In genomic region chr17:30609305-30609979, GRCm38 (mm10) we compare ENCODE assay signal across 9 mouse cellular contexts. TPM values are rescaled to one million over a fixed set of nuclear protein-coding genes. Genes with fewer than 3 reads are reported as not detected.
A peak's percentile ranks its signal among the peaks of the same experiment; 100 is the strongest.
DNase-seq lines count a peak whose midpoint lies in the region; ATAC-seq lines count a peak whose summit lies in the region.
"Had no signal": no experiment of that assay in that cellular context is flagged by ENCODE, and none has a peak within 500 bp of the region (broad histone marks: within the 10 kb centered on the region; RNA-seq: fewer than 3 reads in every experiment).

No protein-coding gene starts in this region.

- no peaks in the 10 kb centered on the region for H3K27me3 ChIP-seq in forebrain, embryonic 14.5 days (replicated peaks; ENCODE audit: control insufficient read depth, insufficient read depth, low read length)
- H3K27me3 ChIP-seq in forebrain, embryonic 11.5 days (ENCODE audit: control insufficient read depth, insufficient read depth, low read length): no peaks in the 10 kb centered on the region
- no peaks in the 10 kb centered on the region for H3K27me3 ChIP-seq in intestine, embryonic 16.5 days (replicated peaks; ENCODE audit: control insufficient read depth, insufficient read depth, low read length)
- no peaks in the 10 kb centered on the region for H3K27me3 ChIP-seq in forebrain, embryonic 16.5 days (replicated peaks; ENCODE audit: control insufficient read depth, insufficient read depth, low read length)
- H3K27me3 ChIP-seq: embryonic facial prominence, embryonic 15.5 days had no signal

- 78% methylated on average over 16 of the region's 16 CpGs for WGBS in forebrain, embryonic 14.5 days
- 92% methylated on average over 16 of the region's 16 CpGs for WGBS in forebrain, embryonic 11.5 days
- 73% methylated on average over 16 of the region's 16 CpGs for WGBS in intestine, embryonic 16.5 days
- 77% methylated on average over 16 of the region's 16 CpGs for WGBS in forebrain, embryonic 16.5 days

- no peak overlapping the region for H3K4me3 ChIP-seq in forebrain, embryonic 14.5 days (ENCODE audit: low read depth, low read length)
- H3K4me3 ChIP-seq in forebrain, embryonic 11.5 days (ENCODE audit: low read depth, low read length): no peak overlapping the region
- 0 out of 2 replicates have a peak overlapping the region, but pooled peaks have one; percentile 3 for H3K4me3 ChIP-seq in intestine, embryonic 16.5 days (ENCODE audit: low read length)
- no peak overlapping the region for H3K4me3 ChIP-seq in forebrain, embryonic 16.5 days (replicated peaks; ENCODE audit: low read length)
- H3K4me3 ChIP-seq: embryonic facial prominence, embryonic 15.5 days had no signal

- ATAC-seq in forebrain, embryonic 14.5 days: no peak
- ATAC-seq in forebrain, embryonic 11.5 days (replicated peaks; ENCODE audit: low FRiP score): no peak
- ATAC-seq in intestine, embryonic 16.5 days: no peak
- no peak for ATAC-seq in forebrain, embryonic 16.5 days

- peak; percentile 49 for DNase-seq in forebrain, embryonic 14.5 days (ENCODE audit: low spot score)
- DNase-seq in forebrain, embryonic 11.5 days (ENCODE audit: low spot score): no peak
- peak; percentile 21 for DNase-seq in lung, postnatal 36 days
- no peak for DNase-seq in lung, postnatal 10 days
- peak; percentile 47 to 55 for DNase-seq in spleen, postnatal 10 days (ENCODE audit: low spot score in 2 of 2)
- DNase-seq in embryo, embryonic 9.5 days (ENCODE audit: extremely low spot score): no peak

- no peaks in the 10 kb centered on the region for H3K9me3 ChIP-seq in forebrain, embryonic 14.5 days (replicated peaks; ENCODE audit: control insufficient read depth, low read length)
- no peaks in the 10 kb centered on the region for H3K9me3 ChIP-seq in forebrain, embryonic 11.5 days (ENCODE audit: control insufficient read depth, low read length)
- no peaks in the 10 kb centered on the region for H3K9me3 ChIP-seq in intestine, embryonic 16.5 days (ENCODE audit: control insufficient read depth, low read length)
- no peaks in the 10 kb centered on the region for H3K9me3 ChIP-seq in forebrain, embryonic 16.5 days (ENCODE audit: control insufficient read depth, low read length)
- H3K9me3 ChIP-seq: embryonic facial prominence, embryonic 15.5 days had no signal

- no peak overlapping the region for H3K9ac ChIP-seq in forebrain, embryonic 14.5 days (ENCODE audit: low read length)
- H3K9ac ChIP-seq in forebrain, embryonic 11.5 days (ENCODE audit: low read length): no peak overlapping the region
- no peak overlapping the region for H3K9ac ChIP-seq in intestine, embryonic 16.5 days (ENCODE audit: low read depth, low read length)
- no peak overlapping the region for H3K9ac ChIP-seq in forebrain, embryonic 16.5 days (replicated peaks; ENCODE audit: low read depth, low read length)
- H3K9ac ChIP-seq: embryonic facial prominence, embryonic 15.5 days had no signal

- peaks cover 22% of the 10 kb centered on the region for H3K4me1 ChIP-seq in forebrain, embryonic 14.5 days (ENCODE audit: control insufficient read depth, insufficient read depth, low read length)
- H3K4me1 ChIP-seq in forebrain, embryonic 11.5 days (replicated peaks; ENCODE audit: control insufficient read depth, insufficient read depth, low read length): peaks cover 8% of the 10 kb centered on the region; the same call in 1 of the 2 replicates
- peaks cover 38% of the 10 kb centered on the region for H3K4me1 ChIP-seq in intestine, embryonic 16.5 days (ENCODE audit: control insufficient read depth, insufficient read depth, low read length)
- peaks cover 18% of the 10 kb centered on the region for H3K4me1 ChIP-seq in forebrain, embryonic 16.5 days (replicated peaks; ENCODE audit: control insufficient read depth, insufficient read depth, low read length)

- no peak overlapping the region for H3K4me2 ChIP-seq in forebrain, embryonic 14.5 days (ENCODE audit: low read length)
- no peak overlapping the region for H3K4me2 ChIP-seq in forebrain, embryonic 11.5 days (ENCODE audit: low read depth, low read length, severe bottlenecking)
- 0 out of 2 replicates have a peak overlapping the region, but pooled peaks have one; percentile 13 for H3K4me2 ChIP-seq in intestine, embryonic 16.5 days (ENCODE audit: low read depth, low read length)
- H3K4me2 ChIP-seq in forebrain, embryonic 16.5 days (ENCODE audit: low read length): no peak overlapping the region
- H3K4me2 ChIP-seq: embryonic facial prominence, embryonic 15.5 days had no signal

- H3K27ac ChIP-seq in forebrain, embryonic 14.5 days (ENCODE audit: low read depth, low read length): no peak overlapping the region
- no peak overlapping the region for H3K27ac ChIP-seq in forebrain, embryonic 11.5 days (ENCODE audit: low read depth, low read length)
- peak overlapping the region; percentile 21; the same call in 1 of the 2 replicates for H3K27ac ChIP-seq in intestine, embryonic 16.5 days (ENCODE audit: low read length)
- H3K27ac ChIP-seq in forebrain, embryonic 16.5 days (ENCODE audit: low read length): no peak overlapping the region; the same call in 1 of the 2 replicates
- H3K27ac ChIP-seq: embryonic facial prominence, embryonic 15.5 days had no signal

- H3K36me3 ChIP-seq in forebrain, embryonic 14.5 days (ENCODE audit: control insufficient read depth, insufficient read depth, low read length): no peaks in the 10 kb centered on the region
- H3K36me3 ChIP-seq in forebrain, embryonic 11.5 days (ENCODE audit: control insufficient read depth, insufficient read depth, low read length): no peaks in the 10 kb centered on the region
- no peaks in the 10 kb centered on the region for H3K36me3 ChIP-seq in intestine, embryonic 16.5 days (ENCODE audit: control insufficient read depth, insufficient read depth, low read length)
- no peaks in the 10 kb centered on the region for H3K36me3 ChIP-seq in forebrain, embryonic 16.5 days (ENCODE audit: control insufficient read depth, insufficient read depth)
- H3K36me3 ChIP-seq: embryonic facial prominence, embryonic 15.5 days had no signal

RNA-seq across cellular contexts. Expression of gene Dnah8, which starts 14.7 kb away (rescaled TPM):
- 1.7 and 1.9 TPM in 2 replicates for polyA plus RNA-seq in forebrain, embryonic 14.5 days (2014; fragmentation: Nextera tagmentation; extraction: Ambion mirVana)
- polyA plus RNA-seq in forebrain, embryonic 11.5 days (2014; fragmentation: Nextera tagmentation; extraction: Ambion mirVana): 0.76 and 2.5 TPM in 2 replicates
- 0.79 and 0.82 TPM in 2 replicates for polyA plus RNA-seq in intestine, embryonic 16.5 days (2015; fragmentation: Nextera tagmentation; extraction: Ambion mirVana)
- 1.6 and 2.0 TPM in 2 replicates for polyA plus RNA-seq in forebrain, embryonic 16.5 days (2015; fragmentation: Nextera tagmentation; extraction: Ambion mirVana)

RNA-seq across cellular contexts. Expression of gene Glo1, which starts 17.2 kb away (rescaled TPM):
- polyA plus RNA-seq in forebrain, embryonic 14.5 days (2014; fragmentation: Nextera tagmentation; extraction: Ambion mirVana): 210 TPM in 2 replicates
- 264 and 288 TPM in 2 replicates for polyA plus RNA-seq in forebrain, embryonic 11.5 days (2014; fragmentation: Nextera tagmentation; extraction: Ambion mirVana)
- polyA plus RNA-seq in intestine, embryonic 16.5 days (2015; fragmentation: Nextera tagmentation; extraction: Ambion mirVana): 234 and 240 TPM in 2 replicates
- 156 and 176 TPM in 2 replicates for polyA plus RNA-seq in forebrain, embryonic 16.5 days (2015; fragmentation: Nextera tagmentation; extraction: Ambion mirVana)

RNA-seq across cellular contexts. Expression of gene Btbd9, which starts 33.2 kb away (rescaled TPM):
- polyA plus RNA-seq in forebrain, embryonic 14.5 days (2014; fragmentation: Nextera tagmentation; extraction: Ambion mirVana): 73.7 and 122 TPM in 2 replicates
- 63.4 and 63.9 TPM in 2 replicates for polyA plus RNA-seq in forebrain, embryonic 11.5 days (2014; fragmentation: Nextera tagmentation; extraction: Ambion mirVana)
- polyA plus RNA-seq in intestine, embryonic 16.5 days (2015; fragmentation: Nextera tagmentation; extraction: Ambion mirVana): 50.8 and 51.6 TPM in 2 replicates
- 141 and 147 TPM in 2 replicates for polyA plus RNA-seq in forebrain, embryonic 16.5 days (2015; fragmentation: Nextera tagmentation; extraction: Ambion mirVana)

Comparison
In these comparisons a context has a peak if more than half of its experiments do, and no peak if none do; other contexts are left out.
1. DNase-seq: peak in forebrain, embryonic 14.5 days (single experiment), lung, postnatal 36 days (single experiment) and spleen, postnatal 10 days (2 of 2); none in forebrain, embryonic 11.5 days (single experiment), lung, postnatal 10 days (single experiment) and embryo, embryonic 9.5 days (single experiment).